Mouse (Mus musculus) forebrain, embryonic 10.5 days (tissue): ENCODE measurements around the gene Pls1. TPM values are rescaled to one million over a fixed set of nuclear protein-coding genes. Genes with fewer than 3 reads are reported as not detected.

Source experiments
- DNase-seq: peaks from one replicate; pipeline ENCODE4 v3.0.0-alpha.2; 2017; ENCODE audit warnings: low spot score; ENCODE audit errors: extremely low spot score
- H3K27ac ChIP-seq: fragments of 300-500 bp; sonication (generic); 2 replicates; pipeline ENCODE4 v1.5.1; 2016; ENCODE audit warnings: mild to moderate bottlenecking
- H3K27me3 ChIP-seq: fragments of 300-500 bp; sonication (generic); 2 replicates; pipeline ENCODE4 v1.6.1; 2016; ENCODE audit warnings: mild to moderate bottlenecking; ENCODE audit not compliant: poor library complexity, severe bottlenecking
- H3K36me3 ChIP-seq: fragments of 300-500 bp; sonication (generic); replicated peaks from 2 replicates; pipeline ENCODE4 v1.6.1; 2016; ENCODE audit warnings: mild to moderate bottlenecking, moderate library complexity
- H3K4me1 ChIP-seq: fragments of 300-500 bp; sonication (generic); 2 replicates; pipeline ENCODE4 v1.6.1; 2016
- H3K4me3 ChIP-seq: fragments of 300-500 bp; sonication (generic); 2 replicates; pipeline ENCODE4 v1.5.1; 2016; ENCODE audit warnings: mild to moderate bottlenecking, moderate library complexity
- H3K9me3 ChIP-seq: fragments of 300-500 bp; sonication (generic); 2 replicates; pipeline ENCODE4 v1.6.1; 2016; ENCODE audit warnings: mild to moderate bottlenecking, moderate library complexity
- WGBS: fragments of 180-500 bp; shearing (Covaris S2); methylation state at CpG from one replicate; pipeline ENCODE4 v1.1.7; 2016; 5-methylcytosine and 5-hydroxymethylcytosine counted together
- polyA plus RNA-seq: library from polyadenylated mRNA; unstranded; fragments of >200 nt; fragmentation: Nextera tagmentation; extraction: Ambion mirVana; gene quantifications from 2 replicates; pipeline ENCODE4 v1.2.1, GENCODE M21; 2016

Gene Pls1
- polyA plus RNA-seq, 1 experiment from 2014 or later, result 5.9 TPM

GRCm38 (mm10) chr9:95747298-95747697 lies 97.8 kb downstream of the Pls1 start:
- Histone ChIP-seq H3K9me3 (no peaks in the 10 kb centered on the region), H3K27ac (no peak overlapping the region), H3K27me3 (peaks cover 41% of the 10 kb centered on the region), H3K4me1 (peaks cover 22% of the 10 kb centered on the region), H3K4me3 (no peak overlapping the region), H3K36me3 (no peaks in the 10 kb centered on the region)
- 88% methylated on average over 5 of the region's 5 CpGs for WGBS
- no peak for DNase-seq

- no peak for DNase-seq
- H3K4me3 ChIP-seq, result no peak overlapping the region
- peaks cover 22% of the 10 kb centered on the region for H3K27me3 ChIP-seq
- no peaks in the 10 kb centered on the region for H3K36me3 ChIP-seq
- H3K9me3 ChIP-seq, result no peaks in the 10 kb centered on the region
- WGBS, result 77% methylated on average over 7 of the region's 7 CpGs
- peaks cover 16% of the 10 kb centered on the region for H3K4me1 ChIP-seq
- no peak overlapping the region for H3K27ac ChIP-seq
Observed at GRCm38 (mm10) chr9:95744845-95745613, 100.1 kb downstream of the Pls1 start.

- Histone ChIP-seq H3K4me3 (no peak overlapping the region), H3K27ac (no peak overlapping the region), H3K36me3 (peaks cover 7% of the 10 kb centered on the region), H3K9me3 (no peaks in the 10 kb centered on the region), H3K27me3 (no peaks in the 10 kb centered on the region), H3K4me1 (no peaks in the 10 kb centered on the region)
- DNase-seq, result no peak
Observed at GRCm38 (mm10) chr9:95736238-95736637, 108.9 kb downstream of the Pls1 start.

GRCm38 (mm10) chr9:95712574-95712973 lies 132.5 kb downstream of the Pls1 start:
- WGBS, result 31% methylated on average over 8 of the region's 8 CpGs
- DNase-seq, result no peak
- Histone ChIP-seq H3K36me3 (peaks cover 13% of the 10 kb centered on the region), H3K9me3 (no peaks in the 10 kb centered on the region), H3K4me3 (no peak overlapping the region), H3K27ac (no peak overlapping the region), H3K27me3 (no peaks in the 10 kb centered on the region), H3K4me1 (0 out of 2 replicates have a peak, but pooled peaks cover 3% of the 10 kb centered on the region)

GRCm38 (mm10) chr9:95708943-95709342 lies 136.2 kb downstream of the Pls1 start:
- no peak for DNase-seq
- Histone ChIP-seq H3K27me3 (no peaks in the 10 kb centered on the region), H3K9me3 (no peaks in the 10 kb centered on the region), H3K36me3 (peaks cover 12% of the 10 kb centered on the region), H3K4me3 (no peak overlapping the region), H3K4me1 (0 out of 2 replicates have a peak, but pooled peaks cover 3% of the 10 kb centered on the region), H3K27ac (no peak overlapping the region)

- H3K27me3 ChIP-seq, result no peaks in the 10 kb centered on the region
- no peak overlapping the region for H3K27ac ChIP-seq
- no peaks in the 10 kb centered on the region for H3K9me3 ChIP-seq
- H3K4me3 ChIP-seq, result no peak overlapping the region
- peaks cover 12% of the 10 kb centered on the region for H3K36me3 ChIP-seq
- H3K4me1 ChIP-seq, result no peaks in the 10 kb centered on the region
- 89% methylated on average over 5 of the region's 5 CpGs for WGBS
- no peak for DNase-seq
Observed at GRCm38 (mm10) chr9:95705371-95705770, 139.7 kb downstream of the Pls1 start.

- no peak for DNase-seq
- Histone ChIP-seq H3K4me1 (no peaks in the 10 kb centered on the region), H3K27me3 (no peaks in the 10 kb centered on the region), H3K9me3 (no peaks in the 10 kb centered on the region), H3K27ac (no peak overlapping the region), H3K4me3 (no peak overlapping the region), H3K36me3 (peaks cover 8% of the 10 kb centered on the region; the same call in 1 of the 2 replicates)
- WGBS, result 81% methylated on average over 3 of the region's 3 CpGs
Observed at GRCm38 (mm10) chr9:95704078-95704477, 141.0 kb downstream of the Pls1 start.

Other genes starting within 250 kb of the Pls1 start
- gene Pcolce2, start 207.7 kb downstream of the Pls1 start, polyA plus RNA-seq, result 3.9 and 4.7 TPM in 2 replicates
- 1.5 and 2.0 TPM in 2 replicates for gene Trpc1, start 94.9 kb downstream of the Pls1 start, polyA plus RNA-seq
- 22.1 and 22.4 TPM in 2 replicates for gene Atr, start 12.3 kb upstream of the Pls1 start, polyA plus RNA-seq
- 16.7 and 19.5 TPM in 2 replicates for gene Xrn1, start 109.4 kb upstream of the Pls1 start, polyA plus RNA-seq